Mouse (Mus musculus) mouse embryonic stem cell (cell line): ENCODE results near the gene Olfr55.
"Not testable (repeated sequence)": the region's sequence is repeated elsewhere in the genome, so short reads cannot be mapped to it uniquely, and the experiment has no call there.

ENCODE experiments used
- in situ Hi-C, 2 experiments: fragments of 300-500 bp; cut with MboI; formaldehyde crosslinking; loops; 1 replicate in 1 of 2; 3 replicates in 1 of 2; pipeline ENCODE4 v1.14.3; 2019 to 2020; ENCODE audit warnings: low sequenced_read_pairs in 2 of 2, low pct_unique_long_range_greater_than_20kb in 1 of 2, mixed read lengths in 1 of 2; ENCODE audit not compliant: unreplicated experiment in 1 of 2

The Olfr55 gene

DNA sequence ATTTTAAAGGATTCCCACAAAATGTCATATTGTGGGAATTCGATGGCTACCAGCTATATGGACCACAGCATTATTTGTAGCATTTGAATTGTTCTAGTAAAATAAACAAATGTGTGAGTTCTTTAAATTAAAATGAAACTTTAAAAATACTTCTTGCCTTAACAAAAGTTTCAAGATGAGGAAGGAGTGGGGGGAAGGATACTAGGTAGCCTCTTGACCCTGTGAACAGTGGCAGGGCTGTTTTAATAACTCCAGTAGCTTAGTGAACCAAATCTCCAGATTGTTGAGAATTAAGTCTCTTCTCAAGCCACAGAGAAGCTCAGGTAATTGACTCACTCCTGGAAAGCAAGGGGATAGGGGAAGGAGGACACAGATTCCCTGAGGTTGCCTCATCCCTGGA is at the start of gene Olfr55:
TSS of gene Olfr55 (plus strand) at position 301 of the 400 bp plus-strand sequence.
- in situ Hi-C loops = not testable (repeated sequence)

- in situ Hi-C loops = no loop called here
Measured at GRCm38 (mm10) chr17:33124546-33124945, 43.7 kb upstream of the Olfr55 start.

GRCm38 (mm10) chr17:33126257-33126656 is 42.0 kb upstream of the Olfr55 start:
- in situ Hi-C loops = no loop called here

- in situ Hi-C loops = no loop called here
Measured at GRCm38 (mm10) chr17:33139261-33139820, 28.9 kb upstream of the Olfr55 start, which contains the start of gene Morc2b. Gene Morc2b, minus strand, starts transcription at chr17:33139683.

DNA sequence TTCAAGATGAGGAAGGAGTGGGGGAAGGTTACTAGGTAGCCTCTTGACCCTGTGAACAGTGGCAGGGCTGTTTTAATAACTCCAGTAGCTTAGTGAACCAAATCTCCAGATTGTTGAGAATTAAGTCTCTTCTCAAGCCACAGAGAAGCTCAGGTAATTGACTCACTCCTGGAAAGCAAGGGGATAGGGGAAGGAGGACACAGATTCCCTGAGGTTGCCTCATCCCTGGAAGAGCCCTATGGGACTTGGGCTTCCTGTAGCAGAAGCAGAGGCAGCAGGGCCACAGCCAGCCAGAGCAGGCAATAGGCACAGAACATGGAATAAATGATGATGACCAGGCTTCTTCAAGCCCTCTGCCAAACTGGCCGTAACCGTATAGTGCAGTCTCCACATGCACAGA is 22.8 kb downstream of the Olfr55 start, which contains the start of gene Olfr239:
TSS of gene Olfr239 (plus strand) at position 301 of the 400 bp plus-strand sequence.
- in situ Hi-C loops = not testable (repeated sequence)

DNA sequence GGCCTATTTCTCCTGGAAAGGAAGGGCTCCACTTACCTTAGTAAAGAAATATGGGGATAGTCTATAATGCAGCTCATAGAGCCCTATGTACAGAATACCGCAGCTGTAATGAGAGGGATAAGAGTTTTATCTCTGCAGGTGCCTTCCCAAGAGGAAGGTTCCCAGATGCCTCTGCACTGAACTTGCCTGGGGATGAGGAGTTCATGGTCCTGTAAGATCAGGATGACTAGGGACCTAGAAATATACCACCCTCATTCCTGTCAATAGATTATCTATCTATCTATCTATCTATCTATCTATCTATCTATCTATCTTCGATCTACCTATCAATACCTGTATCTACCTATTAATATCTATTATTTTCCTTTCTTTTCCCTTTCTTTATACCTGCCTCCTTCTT is 53.3 kb downstream of the Olfr55 start, which contains the start of gene Olfr1564:
TSS of gene Olfr1564 (minus strand) at position 101 of the 400 bp plus-strand sequence.
- in situ Hi-C loops = no loop called here
